Mouse (Mus musculus) kidney, embryonic 16.5 days (tissue): ENCODE measurements around the gene Abhd5. TPM values are rescaled to one million over a fixed set of nuclear protein-coding genes. Genes with fewer than 3 reads are reported as not detected.

ENCODE experiments used
- ATAC-seq: fragments of 200-750 bp; cut with Nextera tagmentation; 2 replicates; pipeline ENCODE4 v1.8.0; 2017; ENCODE audit warnings: moderate TSS enrichment; ENCODE audit not compliant: low FRiP score, low TSS enrichment
- H3K27ac ChIP-seq: fragments of 300-500 bp; sonication (generic); 2 replicates; pipeline ENCODE4 v1.5.1; 2014; ENCODE audit warnings: low read length
- H3K27me3 ChIP-seq: fragments of 300-500 bp; sonication (generic); 2 replicates; pipeline ENCODE4 v1.6.1; 2014; ENCODE audit warnings: low read length, control low read depth, mixed read lengths; ENCODE audit not compliant: insufficient read depth
- H3K36me3 ChIP-seq: fragments of 300-500 bp; sonication (generic); 2 replicates; pipeline ENCODE4 v1.6.1; 2014; ENCODE audit warnings: low read length, control low read depth, mixed read lengths; ENCODE audit not compliant: insufficient read depth
- H3K4me1 ChIP-seq: fragments of 300-500 bp; sonication (generic); 2 replicates; pipeline ENCODE4 v1.6.1; 2014; ENCODE audit warnings: low read length, control low read depth, mixed read lengths; ENCODE audit not compliant: insufficient read depth
- H3K4me2 ChIP-seq: fragments of 300-500 bp; sonication (generic); replicated peaks from 2 replicates; pipeline ENCODE4 v1.6.1; 2014; ENCODE audit warnings: low read depth, low read length
- H3K4me3 ChIP-seq: fragments of 300-500 bp; sonication (generic); 2 replicates; pipeline ENCODE4 v1.5.1; 2014; ENCODE audit warnings: mild to moderate bottlenecking, low read length
- H3K9ac ChIP-seq: fragments of 300-500 bp; sonication (generic); replicated peaks from 2 replicates; pipeline ENCODE4 v1.6.1; 2014; ENCODE audit warnings: low read length
- H3K9me3 ChIP-seq: fragments of 300-500 bp; sonication (generic); 2 replicates; pipeline ENCODE4 v1.6.1; 2016; ENCODE audit warnings: low read length, control low read depth
- WGBS: fragments of 180-500 bp; shearing (Covaris S2); extraction: QIAGEN DNeasy Blood & Tissue Kit; methylation state at CpG from one replicate; pipeline ENCODE4 v1.1.7; 2014; 5-methylcytosine and 5-hydroxymethylcytosine counted together
- polyA plus RNA-seq: library from polyadenylated mRNA; unstranded; fragments of >200 nt; fragmentation: Nextera tagmentation; extraction: Ambion mirVana; gene quantifications from 2 replicates; pipeline ENCODE4 v1.2.1, GENCODE M21; 2015

The Abhd5 gene
- polyA plus RNA-seq, 1 experiment from 2014 or later = 23.6 TPM

DNA sequence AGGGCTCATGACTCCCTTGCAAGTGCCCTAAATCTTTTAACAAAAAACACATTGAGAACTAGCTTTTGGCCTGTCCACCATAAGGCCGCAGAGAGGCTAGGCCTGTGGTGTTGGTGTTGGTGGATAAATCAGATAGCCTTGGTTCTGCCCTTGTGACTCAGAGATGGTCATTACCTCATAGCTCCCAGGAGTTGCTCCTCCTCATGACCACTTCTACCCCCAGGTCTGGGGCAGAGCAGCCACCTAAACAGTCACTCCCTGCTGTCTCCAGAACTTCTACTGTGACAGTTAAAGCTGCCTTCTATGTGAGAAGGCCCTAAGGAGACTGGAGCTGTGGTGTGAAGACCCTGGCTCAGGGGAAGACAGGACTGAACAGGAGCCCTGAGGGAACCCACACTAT lies 45.7 kb downstream of the Abhd5 start:
- Histone ChIP-seq H3K9me3 (no peaks in the 10 kb centered on the region), H3K9ac (no peak overlapping the region), H3K4me3 (no peak overlapping the region), H3K36me3 (no peaks in the 10 kb centered on the region), H3K4me2 (no peak overlapping the region), H3K27me3 (no peaks in the 10 kb centered on the region), H3K4me1 (no peaks in the 10 kb centered on the region), H3K27ac (no peak overlapping the region)
- 88% methylated on average over 1 of the region's 1 CpGs for WGBS
- ATAC-seq = no peak

DNA sequence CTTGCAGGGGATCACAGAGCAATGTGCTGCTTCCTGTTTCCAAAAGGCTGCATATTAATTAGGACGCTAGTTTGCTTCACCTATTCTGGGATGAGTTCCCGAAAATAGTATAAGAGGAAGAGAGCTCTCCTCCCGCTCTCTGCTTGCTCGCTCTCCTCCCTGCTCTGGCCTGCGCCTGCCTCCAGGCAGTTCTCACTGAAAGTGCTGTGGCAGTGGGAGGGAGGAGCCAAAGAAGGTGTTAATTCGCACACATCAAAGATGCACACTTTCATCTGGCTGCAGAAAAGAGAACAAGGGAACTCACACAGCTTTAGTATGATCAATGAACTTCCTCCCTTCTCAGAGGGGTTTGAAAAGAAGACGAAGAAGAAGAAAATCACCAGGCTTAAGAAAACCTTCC lies 47.3 kb downstream of the Abhd5 start:
- WGBS = 30% methylated on average over 7 of the region's 7 CpGs
- no peak overlapping the region for H3K4me3 ChIP-seq
- no peak for ATAC-seq

DNA sequence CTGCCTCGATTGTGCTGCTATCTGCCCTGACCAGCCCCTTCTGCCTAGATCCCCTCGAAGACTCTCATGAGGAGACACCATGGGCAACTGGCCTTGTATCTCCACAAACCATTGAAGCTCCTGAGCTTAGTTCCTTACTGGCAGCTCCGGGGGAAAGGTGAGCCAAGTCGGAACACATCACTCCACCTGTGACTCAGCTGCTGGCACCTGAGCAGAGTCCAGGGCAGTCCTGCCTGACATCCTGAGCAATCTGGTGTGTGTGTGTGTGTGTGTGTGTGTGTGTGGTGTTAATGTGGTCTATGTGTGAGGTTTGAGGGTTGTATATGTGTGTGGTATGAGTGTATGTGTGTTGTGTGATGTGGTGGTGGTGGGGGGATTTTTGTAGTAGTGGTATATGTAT lies 49.8 kb downstream of the Abhd5 start:
- Histone ChIP-seq H3K27ac (no peak overlapping the region), H3K27me3 (no peaks in the 10 kb centered on the region), H3K4me2 (no peak overlapping the region), H3K4me3 (no peak overlapping the region), H3K4me1 (no peaks in the 10 kb centered on the region), H3K36me3 (no peaks in the 10 kb centered on the region), H3K9me3 (no peaks in the 10 kb centered on the region), H3K9ac (no peak overlapping the region)
- 90% methylated on average over 4 of the region's 4 CpGs for WGBS
- ATAC-seq = no peak

More for the DNA sequence above, 47.3 kb downstream of the Abhd5 start:
- Histone ChIP-seq H3K27ac (no peak overlapping the region), H3K9me3 (no peaks in the 10 kb centered on the region), H3K4me1 (no peaks in the 10 kb centered on the region), H3K4me2 (no peak overlapping the region), H3K27me3 (no peaks in the 10 kb centered on the region), H3K9ac (no peak overlapping the region), H3K36me3 (no peaks in the 10 kb centered on the region)

DNA sequence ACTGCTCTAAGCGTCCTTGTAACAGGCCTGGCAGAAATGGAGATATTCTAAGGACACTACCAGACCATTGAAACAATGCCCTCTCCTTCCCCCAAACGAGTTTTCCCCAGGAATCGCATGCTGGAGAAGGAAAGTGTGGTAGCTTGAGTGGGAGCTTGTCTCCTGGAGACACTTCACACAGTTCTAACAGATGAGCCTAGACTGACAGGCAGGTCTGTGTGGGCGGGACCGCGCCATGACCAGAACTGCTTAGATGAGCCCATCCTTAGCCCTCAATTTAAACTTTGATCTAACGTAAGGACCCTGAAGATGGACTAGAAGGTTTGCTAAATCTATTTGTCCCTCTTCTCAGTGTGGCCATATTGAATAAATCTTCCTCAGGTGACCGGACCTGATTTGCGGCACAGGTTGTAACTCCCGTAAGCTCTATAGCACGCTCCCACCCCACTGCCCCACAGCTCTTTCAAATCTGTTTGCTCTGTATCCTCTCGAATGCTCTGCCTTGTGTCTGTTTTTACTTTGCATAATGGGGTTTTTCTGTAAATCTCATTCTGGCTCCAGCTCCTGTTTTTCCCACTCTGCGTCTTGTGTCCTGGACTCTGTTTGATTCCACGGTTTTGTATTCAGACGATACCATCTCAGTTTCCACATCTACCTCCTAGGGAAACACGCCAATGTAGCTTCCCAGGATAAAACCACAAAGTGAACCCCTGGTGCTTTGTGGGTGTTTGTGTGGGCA lies 59.2 kb downstream of the Abhd5 start:
- 84% methylated on average over 16 of the region's 16 CpGs for WGBS
- Histone ChIP-seq H3K9me3 (no peaks in the 10 kb centered on the region), H3K4me1 (no peaks in the 10 kb centered on the region), H3K36me3 (no peaks in the 10 kb centered on the region), H3K4me2 (no peak overlapping the region), H3K4me3 (no peak overlapping the region), H3K9ac (no peak overlapping the region), H3K27me3 (no peaks in the 10 kb centered on the region), H3K27ac (no peak overlapping the region)
- ATAC-seq = no peak

DNA sequence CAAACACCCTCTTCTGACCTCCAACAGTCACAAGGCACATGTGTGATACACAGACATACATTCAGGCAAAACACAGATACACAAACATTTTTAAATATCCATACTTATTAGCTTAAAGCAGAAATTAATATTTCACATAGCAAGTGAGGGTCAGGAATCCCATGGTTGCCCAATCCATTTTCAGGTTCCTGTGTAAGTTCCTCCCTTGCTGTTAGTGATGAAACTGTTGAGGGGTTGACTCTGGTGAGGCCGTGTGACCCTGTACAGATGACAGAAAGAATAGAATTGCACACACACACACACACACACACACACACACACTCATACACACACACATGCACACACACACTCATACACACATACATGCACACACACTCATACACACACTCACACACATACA lies 63.2 kb downstream of the Abhd5 start:
- ATAC-seq = no peak
- Histone ChIP-seq H3K27ac (no peak overlapping the region), H3K4me2 (no peak overlapping the region), H3K27me3 (no peaks in the 10 kb centered on the region), H3K36me3 (no peaks in the 10 kb centered on the region), H3K4me3 (no peak overlapping the region), H3K9ac (no peak overlapping the region), H3K9me3 (no peaks in the 10 kb centered on the region), H3K4me1 (no peaks in the 10 kb centered on the region)
- 92% methylated on average over 1 of the region's 1 CpGs for WGBS

DNA sequence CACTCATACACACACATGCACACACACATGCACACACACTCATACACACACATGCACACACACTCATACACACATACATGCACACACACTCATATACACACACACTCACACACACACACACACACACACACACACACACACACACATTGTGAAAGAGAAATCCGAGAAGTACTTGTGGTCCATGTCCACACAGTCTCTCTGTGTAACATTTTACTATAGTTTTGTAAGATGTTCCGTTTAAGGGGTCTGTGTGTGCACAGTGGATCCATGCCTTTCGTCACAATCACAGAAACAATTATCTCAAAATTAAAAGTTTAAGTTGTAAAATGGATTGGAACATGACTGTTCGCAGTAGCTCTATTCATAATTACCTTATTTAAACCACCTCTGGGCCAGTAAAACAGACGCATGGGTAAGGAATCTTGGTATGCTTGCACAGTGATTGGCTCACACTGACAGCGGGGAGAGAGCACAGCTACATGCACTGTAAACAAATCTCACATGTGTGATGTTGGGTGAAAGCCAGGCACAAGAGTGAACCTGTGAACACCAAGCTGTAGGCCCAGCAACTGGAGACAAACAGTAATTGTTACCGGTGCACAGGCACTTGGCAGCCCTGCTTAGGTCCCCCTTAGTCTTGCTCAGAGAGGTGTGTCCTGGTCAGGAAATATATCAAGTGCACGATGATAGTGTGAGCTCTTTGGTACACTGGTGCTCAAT lies 63.8 kb downstream of the Abhd5 start:
- no peak overlapping the region for H3K9ac ChIP-seq
- no peak overlapping the region for H3K4me3 ChIP-seq
- no peak for ATAC-seq
- H3K4me2 ChIP-seq = no peak overlapping the region
- H3K36me3 ChIP-seq = no peaks in the 10 kb centered on the region
- no peaks in the 10 kb centered on the region for H3K27me3 ChIP-seq
- H3K9me3 ChIP-seq = no peaks in the 10 kb centered on the region
- H3K27ac ChIP-seq = no peak overlapping the region
- WGBS = 85% methylated on average over 8 of the region's 8 CpGs
- H3K4me1 ChIP-seq = no peaks in the 10 kb centered on the region

DNA sequence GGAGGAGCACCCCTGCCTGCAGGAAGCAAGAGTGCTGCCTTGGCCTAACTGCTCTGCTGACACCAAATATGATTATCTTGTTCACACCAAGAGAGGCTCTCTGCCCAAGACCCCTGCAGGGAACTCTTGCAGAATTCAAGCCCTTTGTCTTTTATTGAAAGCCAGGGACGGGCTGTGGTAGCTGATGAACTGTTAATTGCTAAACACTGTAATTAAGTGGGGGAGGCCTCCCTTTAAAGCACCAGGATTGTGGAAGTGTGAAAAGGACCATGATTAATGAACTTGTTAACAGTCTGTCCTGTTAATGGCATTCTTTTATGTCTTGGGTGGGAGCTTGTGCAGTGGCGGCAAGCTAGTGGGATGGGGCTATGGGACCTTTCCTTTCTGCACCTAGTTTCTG lies 65.2 kb downstream of the Abhd5 start:
- ATAC-seq = no peak
- Histone ChIP-seq H3K27ac (no peak overlapping the region), H3K27me3 (no peaks in the 10 kb centered on the region), H3K4me1 (no peaks in the 10 kb centered on the region), H3K9me3 (no peaks in the 10 kb centered on the region), H3K4me3 (no peak overlapping the region), H3K9ac (no peak overlapping the region), H3K36me3 (no peaks in the 10 kb centered on the region), H3K4me2 (no peak overlapping the region)
- WGBS = 31% methylated on average over 2 of the region's 2 CpGs

DNA sequence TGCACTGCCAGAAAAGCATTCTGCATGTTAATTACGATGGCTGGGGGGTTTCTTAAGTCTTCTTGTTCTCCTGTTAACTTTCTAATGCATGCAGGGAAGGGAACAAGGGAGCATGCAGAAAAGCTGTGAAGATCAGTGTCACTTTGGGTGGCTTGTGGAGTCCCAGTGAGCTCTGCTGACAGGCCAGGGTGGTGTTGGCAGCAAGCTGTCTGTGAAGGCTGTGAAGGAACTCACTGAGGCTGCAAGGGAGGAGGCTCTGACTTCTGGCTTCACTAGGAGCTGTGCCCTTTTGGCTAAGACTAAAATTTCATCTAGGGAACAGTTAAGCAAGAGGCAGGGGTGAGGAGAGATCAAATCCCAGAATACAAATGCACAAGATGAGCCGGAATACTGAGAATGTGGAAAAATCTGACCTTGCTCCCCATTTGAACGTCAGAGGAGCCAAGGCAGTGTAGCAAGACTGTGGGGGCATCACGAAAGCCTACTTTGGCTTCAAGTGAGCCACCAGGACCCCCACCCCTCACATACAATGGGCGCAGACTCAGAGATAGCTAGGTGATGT lies 68.9 kb downstream of the Abhd5 start:
- 78% methylated on average over 5 of the region's 5 CpGs for WGBS

DNA sequence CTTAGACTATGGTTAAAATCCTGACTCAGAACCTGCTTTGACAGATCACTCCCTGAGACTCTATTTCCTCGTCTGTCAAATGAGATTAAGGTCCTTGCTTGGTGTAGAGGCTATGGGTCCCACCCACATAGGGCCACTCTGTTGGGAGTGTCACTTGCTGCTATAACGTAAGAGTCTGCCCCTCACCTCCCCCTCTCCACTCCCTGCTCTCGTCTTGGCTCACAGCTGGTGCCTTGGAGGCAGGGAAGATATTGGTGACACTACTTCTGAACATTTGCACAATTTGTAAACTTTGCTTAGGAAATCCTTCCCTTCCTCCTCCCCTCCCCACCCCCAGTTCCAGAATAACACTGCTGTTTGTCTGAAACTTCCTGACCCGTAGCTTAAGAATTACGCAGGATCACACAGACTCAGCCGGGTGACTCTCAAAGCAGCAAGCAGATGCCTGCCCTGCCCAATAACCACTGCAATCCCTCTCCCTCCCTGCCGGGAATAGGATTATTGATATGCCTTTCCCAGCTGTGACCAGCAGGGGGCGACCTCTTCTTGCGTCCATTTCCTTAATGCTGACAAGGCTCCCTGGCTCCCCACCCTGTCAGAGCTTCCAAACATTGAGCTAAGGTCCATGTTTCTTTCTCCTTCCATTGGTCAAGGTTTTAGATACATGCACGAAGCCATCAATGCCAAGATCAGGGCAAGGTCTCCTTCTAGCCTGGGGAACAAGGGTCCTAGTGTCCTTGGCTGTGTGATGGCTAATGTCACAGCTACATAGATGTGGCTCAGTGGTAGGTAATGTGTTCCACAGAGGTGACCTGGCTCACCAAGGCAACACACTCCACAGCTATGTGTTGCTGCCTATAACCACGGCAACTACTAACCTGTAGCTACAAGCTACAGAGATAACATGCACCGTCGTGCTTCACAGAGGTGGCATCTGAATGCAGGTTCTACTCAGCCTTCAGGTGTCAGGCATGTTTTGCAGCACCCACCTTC lies 69.7 kb downstream of the Abhd5 start:
- Histone ChIP-seq H3K36me3 (no peaks in the 10 kb centered on the region), H3K27me3 (no peaks in the 10 kb centered on the region), H3K4me1 (no peaks in the 10 kb centered on the region), H3K4me2 (no peak overlapping the region), H3K9ac (no peak overlapping the region), H3K9me3 (no peaks in the 10 kb centered on the region), H3K4me3 (no peak overlapping the region), H3K27ac (no peak overlapping the region)
- ATAC-seq = 0 out of 2 replicates have a peak, but pooled peaks have one; percentile 46
- 21% methylated on average over 13 of the region's 13 CpGs for WGBS

More for the DNA sequence above, 68.9 kb downstream of the Abhd5 start:
- no peaks in the 10 kb centered on the region for H3K9me3 ChIP-seq
- no peak overlapping the region for H3K4me2 ChIP-seq
- H3K27me3 ChIP-seq = no peaks in the 10 kb centered on the region
- no peaks in the 10 kb centered on the region for H3K4me1 ChIP-seq
- H3K27ac ChIP-seq = no peak overlapping the region
- no peak for ATAC-seq
- H3K4me3 ChIP-seq = no peak overlapping the region
- H3K9ac ChIP-seq = no peak overlapping the region
- H3K36me3 ChIP-seq = no peaks in the 10 kb centered on the region
